Mouse (Mus musculus): ENCODE results near the gene Smg8.
"Not testable (repeated sequence)": the region's sequence is repeated elsewhere in the genome, so short reads cannot be mapped to it uniquely, and the experiment has no call there.

The Smg8 gene

GRCm38 (mm10) chr11:87086290-87086984, at the start of gene Smg8:
TSS of gene Smg8 (minus strand) at chr11:87086774.
- DNase-seq: peak; percentile 87

- DNase-seq: no peak
Measured at GRCm38 (mm10) chr11:87136233-87136632, 49.7 kb upstream of the Smg8 start.

GRCm38 (mm10) chr11:87126824-87127816, 40.5 kb upstream of the Smg8 start, which contains the start of gene Trim37:
TSS of gene Trim37 (plus strand) at chr11:87127077.
- DNase-seq: peak; percentile 93

GRCm38 (mm10) chr11:87126281-87126823, 39.8 kb upstream of the Smg8 start:
- DNase-seq: no peak

GRCm38 (mm10) chr11:87125562-87125961, 39.0 kb upstream of the Smg8 start:
- no peak for DNase-seq

GRCm38 (mm10) chr11:87121864-87122263, 35.3 kb upstream of the Smg8 start:
- no peak for DNase-seq

GRCm38 (mm10) chr11:87110172-87110909, 23.8 kb upstream of the Smg8 start:
- DNase-seq: no peak

GRCm38 (mm10) chr11:87109519-87110171, 23.1 kb upstream of the Smg8 start:
- peak; percentile 10 for DNase-seq

- DNase-seq: peak; percentile 98
Measured at GRCm38 (mm10) chr11:87108755-87109518, 22.4 kb upstream of the Smg8 start, which contains the start of gene Ska2. TSS of gene Ska2 (plus strand) at chr11:87109234.

GRCm38 (mm10) chr11:87108409-87108754, 21.8 kb upstream of the Smg8 start, which contains the start of gene Prr11:
TSS of gene Prr11 (minus strand) at chr11:87108708.
- DNase-seq: no peak

GRCm38 (mm10) chr11:87087142-87087541, 568 bp upstream of the Smg8 start:
- no peak for DNase-seq

GRCm38 (mm10) chr11:87085461-87085860, 1.1 kb downstream of the Smg8 start:
- DNase-seq: no peak

GRCm38 (mm10) chr11:87083712-87084111, 2.9 kb downstream of the Smg8 start:
- no peak for DNase-seq

GRCm38 (mm10) chr11:87073866-87074440, 12.6 kb downstream of the Smg8 start, which contains the start of gene Gdpd1:
TSS of gene Gdpd1 (minus strand) at chr11:87074062.
- DNase-seq: peak; percentile 93

GRCm38 (mm10) chr11:87073343-87073865, 13.2 kb downstream of the Smg8 start:
- peak; percentile 84 for DNase-seq

- DNase-seq: no peak
Measured at GRCm38 (mm10) chr11:87062087-87062486, 24.5 kb downstream of the Smg8 start.

- no peak for DNase-seq
Measured at GRCm38 (mm10) chr11:87060410-87060809, 26.2 kb downstream of the Smg8 start.

- DNase-seq: no peak
Measured at GRCm38 (mm10) chr11:87056286-87056685, 30.3 kb downstream of the Smg8 start.

- not testable (repeated sequence) for DNase-seq
Measured at GRCm38 (mm10) chr11:87048900-87049299, 37.7 kb downstream of the Smg8 start.

- DNase-seq: no peak
Measured at GRCm38 (mm10) chr11:87046968-87047367, 39.6 kb downstream of the Smg8 start.

All from right cerebral cortex, adult 18-20 months (tissue).